Mouse (Mus musculus): ENCODE measurements around the gene Ssty2. TPM values are rescaled to one million over a fixed set of nuclear protein-coding genes. Genes with fewer than 3 reads are reported as not detected.

Gene Ssty2
- not detected for polyA plus RNA-seq (2017; shearing (Covaris generic))

DNA sequence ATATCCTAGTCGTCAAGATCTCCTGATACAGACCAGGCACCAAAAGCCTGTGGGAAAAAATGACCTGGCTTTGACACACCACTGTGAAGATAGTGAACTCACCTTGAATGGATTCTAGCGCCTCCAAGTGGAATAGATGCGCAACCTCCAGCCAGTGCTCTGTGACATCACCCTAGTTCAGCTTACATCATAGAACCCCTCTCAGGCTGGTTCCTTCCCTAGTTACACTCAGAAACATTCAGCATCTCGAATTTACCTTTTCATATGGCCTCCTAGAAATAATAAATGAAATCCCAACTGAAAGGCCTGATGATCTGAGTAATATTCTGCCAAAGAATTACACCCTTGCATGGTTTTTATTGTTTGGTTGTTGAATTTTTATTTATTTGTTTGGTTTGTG, at the start of gene Ssty2:
Gene Ssty2, minus strand, starts transcription at position 101 of the 400 bp plus-strand sequence.

Data from effector memory CD4-positive, alpha-beta T cell, adult 5 months (primary cell).